31 mouse cellular contexts compared by ENCODE assay signal in the genomic region with DNA sequence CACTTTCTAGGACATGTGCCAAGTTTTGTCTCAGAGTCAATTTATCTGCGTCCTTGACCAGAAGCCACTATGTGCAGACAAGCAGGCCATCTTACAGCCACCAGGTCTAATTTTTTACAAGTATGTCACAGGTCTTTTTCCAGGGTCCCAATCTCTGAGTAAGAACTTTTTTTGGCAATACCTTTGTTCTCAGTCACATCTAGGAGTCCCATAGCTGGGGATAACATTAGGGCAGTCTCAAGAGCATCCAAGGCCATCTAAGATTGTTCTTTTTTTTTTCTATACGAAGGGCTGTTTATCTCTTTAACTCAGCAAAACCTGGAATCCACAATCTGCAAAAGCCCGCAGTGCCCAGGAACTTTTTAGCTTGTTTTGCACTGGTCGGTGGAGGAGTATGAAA. TPM values are rescaled to one million over a fixed set of nuclear protein-coding genes. Genes with fewer than 3 reads are reported as not detected.
"Had no signal": no experiment of that assay in that cellular context is flagged by ENCODE, and none has a peak within 500 bp of the region (broad histone marks: within the 10 kb centered on the region; RNA-seq: fewer than 3 reads in every experiment).

No protein-coding gene starts in this region.

RNA-seq across cellular contexts. Expression of a gene that starts 4.0 kb away (rescaled TPM):
- total RNA-seq: gastrocnemius, adult 18-20 months; gastrocnemius, adult 8-10 months; gastrocnemius, postnatal 14 days; gastrocnemius, postnatal 36 days; heart, adult 18-20 months; heart, adult 8-10 months; heart, postnatal 14 days; heart, postnatal 36 days; hindbrain, postnatal 0 days; layer of hippocampus, adult 18-20 months; layer of hippocampus, adult 8-10 months; layer of hippocampus, postnatal 14 days; layer of hippocampus, postnatal 36 days; left cerebral cortex, adult 18-20 months; left cerebral cortex, adult 8-10 months; left cerebral cortex, postnatal 10 days; left cerebral cortex, postnatal 25 days; left cerebral cortex, postnatal 4 days had no signal
- polyA plus RNA-seq: heart, embryonic 10.5 days; hindbrain, embryonic 11.5 days; hindbrain, embryonic 13.5 days; hindbrain, embryonic 15.5 days; hindbrain, postnatal 0 days; kidney, postnatal 0 days; limb, embryonic 13.5 days had no signal

RNA-seq across cellular contexts. Expression of a gene that starts 17.5 kb away (rescaled TPM):
- total RNA-seq: hematopoietic stem cell, adult 5-6 weeks had no signal

RNA-seq across cellular contexts. Expression of a gene that starts 18.0 kb away (rescaled TPM):
- total RNA-seq: gastrocnemius, adult 18-20 months; gastrocnemius, adult 8-10 months; gastrocnemius, postnatal 14 days; gastrocnemius, postnatal 36 days; heart, adult 18-20 months; heart, adult 8-10 months; heart, postnatal 14 days; heart, postnatal 36 days; hematopoietic stem cell, adult 5-6 weeks; hindbrain, postnatal 0 days; layer of hippocampus, adult 18-20 months; layer of hippocampus, adult 8-10 months; layer of hippocampus, postnatal 14 days; layer of hippocampus, postnatal 36 days; left cerebral cortex, adult 18-20 months; left cerebral cortex, adult 8-10 months; left cerebral cortex, postnatal 10 days; left cerebral cortex, postnatal 25 days; left cerebral cortex, postnatal 4 days had no signal
- polyA plus RNA-seq: gonadal fat pad, adult 2 months; heart, embryonic 10.5 days; heart, embryonic 12.5 days; heart, embryonic 16.5 days; hindbrain, embryonic 11.5 days; hindbrain, embryonic 13.5 days; hindbrain, embryonic 15.5 days; hindbrain, postnatal 0 days; large intestine, adult 2 months; limb, embryonic 11.5 days; limb, embryonic 13.5 days; limb, embryonic 15.5 days had no signal
